In genomic region chr13:54758756-54759470, GRCm38 (mm10) we compare ENCODE assay signal across 10 mouse cellular contexts. TPM values are rescaled to one million over a fixed set of nuclear protein-coding genes. Genes with fewer than 3 reads are reported as not detected.
A peak's percentile ranks its signal among the peaks of the same experiment; 100 is the strongest.
DNase-seq lines count a peak whose midpoint lies in the region; ATAC-seq lines count a peak whose summit lies in the region.
"Had no signal": no experiment of that assay in that cellular context is flagged by ENCODE, and none has a peak within 500 bp of the region (broad histone marks: within the 10 kb centered on the region; RNA-seq: fewer than 3 reads in every experiment).

No protein-coding gene starts in this region.

- peaks cover 11% of the 10 kb centered on the region for H3K4me1 ChIP-seq in heart, embryonic 12.5 days (replicated peaks)
- H3K4me1 ChIP-seq in forebrain, embryonic 15.5 days, result peaks cover 67% of the 10 kb centered on the region
- peaks cover 3% of the 10 kb centered on the region for H3K4me1 ChIP-seq in liver, embryonic 16.5 days (ENCODE audit: control insufficient read depth, low read depth, low read length)

- 3% methylated on average over 29 of the region's 29 CpGs for WGBS in heart, embryonic 12.5 days
- under 1% methylated on average over 29 of the region's 29 CpGs for WGBS in forebrain, embryonic 15.5 days
- WGBS in liver, embryonic 16.5 days (ENCODE audit: insufficient replicate concordance), result 4% methylated on average over 29 of the region's 29 CpGs

- peaks cover 89% of the 10 kb centered on the region for H3K27me3 ChIP-seq in heart, embryonic 12.5 days (replicated peaks)
- H3K27me3 ChIP-seq in forebrain, embryonic 15.5 days, result peaks cover 8% of the 10 kb centered on the region
- H3K27me3 ChIP-seq in liver, embryonic 16.5 days (ENCODE audit: control insufficient read depth, insufficient read depth, low read depth, low read length), result peaks cover 30% of the 10 kb centered on the region

- ATAC-seq in heart, embryonic 12.5 days (ENCODE audit: insufficient number of reproducible peaks, low FRiP score), result no peak; the same call in 1 of the 2 replicates
- no peak; the same call in 1 of the 2 replicates for ATAC-seq in forebrain, embryonic 15.5 days (replicated peaks)
- ATAC-seq in liver, embryonic 16.5 days (ENCODE audit: low read depth), result no peak

- peak overlapping the region; percentile 76 for H3K4me2 ChIP-seq in heart, embryonic 12.5 days
- H3K4me2 ChIP-seq in forebrain, embryonic 15.5 days (replicated peaks), result peak overlapping the region; percentile 84
- H3K4me2 ChIP-seq in liver, embryonic 16.5 days (ENCODE audit: low read depth, low read length), result peak overlapping the region; percentile 57; the same call in 1 of the 2 replicates

- intact Hi-C loops in heart, postnatal 10 days (cut with DNase I), result no loop called here

- no peak overlapping the region for H3K27ac ChIP-seq in heart, embryonic 12.5 days (ENCODE audit: poor library complexity, severe bottlenecking)
- H3K27ac ChIP-seq in forebrain, embryonic 15.5 days (replicated peaks), result peak overlapping the region; percentile 97
- H3K27ac ChIP-seq in liver, embryonic 16.5 days (ENCODE audit: low read length), result no peak overlapping the region

- H3K9me3 ChIP-seq in heart, embryonic 12.5 days (replicated peaks), result no peaks in the 10 kb centered on the region
- no peaks in the 10 kb centered on the region for H3K9me3 ChIP-seq in forebrain, embryonic 15.5 days
- H3K9me3 ChIP-seq in liver, embryonic 16.5 days (replicated peaks; ENCODE audit: control insufficient read depth, low read length), result no peaks in the 10 kb centered on the region

- H3K9ac ChIP-seq in heart, embryonic 12.5 days, result no peak overlapping the region
- peak overlapping the region; percentile 57 for H3K9ac ChIP-seq in forebrain, embryonic 15.5 days (replicated peaks)
- H3K9ac ChIP-seq in liver, embryonic 16.5 days (ENCODE audit: low read depth, low read length), result no peak overlapping the region

- H3K36me3 ChIP-seq in heart, embryonic 12.5 days, result no peaks in the 10 kb centered on the region
- H3K36me3 ChIP-seq in forebrain, embryonic 15.5 days, result no peaks in the 10 kb centered on the region
- H3K36me3 ChIP-seq in liver, embryonic 16.5 days (ENCODE audit: control insufficient read depth, insufficient read depth), result no peaks in the 10 kb centered on the region

- H3K4me3 ChIP-seq in heart, embryonic 12.5 days, result no peak overlapping the region
- peak overlapping the region; percentile 55 for H3K4me3 ChIP-seq in forebrain, embryonic 15.5 days
- no peak overlapping the region for H3K4me3 ChIP-seq in liver, embryonic 16.5 days (ENCODE audit: low read depth, low read length)

- no peak for DNase-seq in heart, postnatal 10 days
- DNase-seq in MN1 (ENCODE audit: low spot score) (peak; percentile 28), adipocyte (ENCODE audit: low spot score) (no peak)
- DNase-seq in adrenal gland, postnatal 14 days, result no peak
- no peak for DNase-seq in kidney, postnatal 36 days

RNA-seq across cellular contexts. Expression of gene Sncb, which starts 7.5 kb away (rescaled TPM):
- polyA plus RNA-seq in heart, embryonic 12.5 days (2016; fragmentation: Nextera tagmentation; extraction: Ambion mirVana), result 0.18 and 0.37 TPM in 2 replicates
- not detected for total RNA-seq in heart, postnatal 10 days (2021)
- 23.3 and 25.0 TPM in 2 replicates for polyA plus RNA-seq in forebrain, embryonic 15.5 days (2015; fragmentation: Nextera tagmentation; extraction: Ambion mirVana)
- polyA plus RNA-seq in liver, embryonic 16.5 days (2015; fragmentation: Nextera tagmentation; extraction: Ambion mirVana), result not detected in 2 replicates
- total RNA-seq in adrenal gland, postnatal 14 days (2021), result 0.96 and 2.5 TPM in 2 replicates
- total RNA-seq: CH12.LX had no signal

RNA-seq across cellular contexts. Expression of gene Gprin1, which starts 9.2 kb away (rescaled TPM):
- 0.22 and 0.27 TPM in 2 replicates for polyA plus RNA-seq in heart, embryonic 12.5 days (2016; fragmentation: Nextera tagmentation; extraction: Ambion mirVana)
- total RNA-seq in heart, postnatal 10 days (2021), result under 1 TPM; 0.05 to 0.10 TPM
- 15.6 and 22.5 TPM in 2 replicates for polyA plus RNA-seq in forebrain, embryonic 15.5 days (2015; fragmentation: Nextera tagmentation; extraction: Ambion mirVana)
- polyA plus RNA-seq in liver, embryonic 16.5 days (2015; fragmentation: Nextera tagmentation; extraction: Ambion mirVana), result 0.02 TPM in 1 of 2 replicates, not detected in the other
- 3.5 and 5.1 TPM in 2 replicates for total RNA-seq in adrenal gland, postnatal 14 days (2021)
- total RNA-seq: CH12.LX had no signal

RNA-seq across cellular contexts. Expression of gene Eif4e1b, which starts 24.9 kb away (rescaled TPM):
- polyA plus RNA-seq in heart, embryonic 12.5 days (2016; fragmentation: Nextera tagmentation; extraction: Ambion mirVana), result not detected in 2 replicates
- total RNA-seq in heart, postnatal 10 days (2021), result not detected
- not detected in 2 replicates for polyA plus RNA-seq in forebrain, embryonic 15.5 days (2015; fragmentation: Nextera tagmentation; extraction: Ambion mirVana)
- not detected in 2 replicates for polyA plus RNA-seq in liver, embryonic 16.5 days (2015; fragmentation: Nextera tagmentation; extraction: Ambion mirVana)
- not detected in 2 replicates for total RNA-seq in adrenal gland, postnatal 14 days (2021)
- total RNA-seq: CH12.LX; left cerebral cortex, adult 8-10 months had no signal

RNA-seq across cellular contexts. Expression of gene Tspan17, which starts 30.3 kb away (rescaled TPM):
- polyA plus RNA-seq in heart, embryonic 12.5 days (2016; fragmentation: Nextera tagmentation; extraction: Ambion mirVana), result 3.1 and 5.8 TPM in 2 replicates
- total RNA-seq in heart, postnatal 10 days (2021), result 10 to 100 TPM in 1 of 2 experiments, 1 to 10 TPM in 1; 10.0 to 14.3 TPM
- 20.5 and 22.9 TPM in 2 replicates for polyA plus RNA-seq in forebrain, embryonic 15.5 days (2015; fragmentation: Nextera tagmentation; extraction: Ambion mirVana)
- polyA plus RNA-seq in liver, embryonic 16.5 days (2015; fragmentation: Nextera tagmentation; extraction: Ambion mirVana), result 1.4 and 1.6 TPM in 2 replicates
- total RNA-seq in adrenal gland, postnatal 14 days (2021), result 24.8 and 29.5 TPM in 2 replicates

RNA-seq across cellular contexts. Expression of gene Cdhr2, which starts 57.7 kb away (rescaled TPM):
- polyA plus RNA-seq in heart, embryonic 12.5 days (2016; fragmentation: Nextera tagmentation; extraction: Ambion mirVana), result 0.04 and 0.18 TPM in 2 replicates
- total RNA-seq in heart, postnatal 10 days (2021), result not detected
- 0.05 and 0.29 TPM in 2 replicates for polyA plus RNA-seq in forebrain, embryonic 15.5 days (2015; fragmentation: Nextera tagmentation; extraction: Ambion mirVana)
- polyA plus RNA-seq in liver, embryonic 16.5 days (2015; fragmentation: Nextera tagmentation; extraction: Ambion mirVana), result 23.4 and 26.1 TPM in 2 replicates
- total RNA-seq in adrenal gland, postnatal 14 days (2021), result 0.22 TPM in 1 of 2 replicates, not detected in the other
- total RNA-seq: CH12.LX had no signal

Comparison
In these comparisons a context has a peak if more than half of its experiments do, and no peak if none do; other contexts are left out.
1. RNA of gene Sncb, which starts 7.5 kb away (polyA plus RNA-seq): 23.3 to 25.0 TPM in forebrain, embryonic 15.5 days; 0.18 to 0.37 TPM in heart, embryonic 12.5 days and not detected in liver, embryonic 16.5 days; every median in the first group is over 10 times any median in the second.
2. RNA of gene Gprin1, which starts 9.2 kb away (polyA plus RNA-seq): 15.6 to 22.5 TPM in forebrain, embryonic 15.5 days; 0.22 to 0.27 TPM in heart, embryonic 12.5 days and 0.02 TPM in liver, embryonic 16.5 days; every median in the first group is over 10 times any median in the second.
3. Peak in every context shown above with its lines, with median percentiles within 50 percentile points of each other: H3K4me2 ChIP-seq.